Mouse (Mus musculus) liver, adult 2 months (tissue): ENCODE data around the gene Commd9. TPM values are rescaled to one million over a fixed set of nuclear protein-coding genes. Genes with fewer than 3 reads are reported as not detected.

Experiments used
- DNase-seq: peaks from one replicate; pipeline ENCODE4 v3.0.0-alpha.2; 2011; ENCODE audit warnings: low read depth, low spot score; ENCODE audit errors: extremely low read depth
- H3K27ac ChIP-seq: fragments of 200-500 bp; replicated peaks from 2 replicates; pipeline ENCODE4 v1.5.1; 2012; ENCODE audit warnings: low read depth, mild to moderate bottlenecking, control low read depth, inconsistent platforms, low read length; ENCODE audit not compliant: insufficient read depth
- H3K27me3 ChIP-seq: fragments of 200-500 bp; 2 replicates; pipeline ENCODE4 v1.6.1; 2012; ENCODE audit warnings: mild to moderate bottlenecking, moderate library complexity, low read length, inconsistent platforms; ENCODE audit not compliant: control insufficient read depth, insufficient read depth
- H3K36me3 ChIP-seq: fragments of 200-500 bp; 2 replicates; pipeline ENCODE4 v1.6.1; 2012; ENCODE audit warnings: low read length, inconsistent platforms; ENCODE audit not compliant: control insufficient read depth, insufficient read depth
- H3K4me1 ChIP-seq: fragments of 200-500 bp; 2 replicates; pipeline ENCODE4 v1.6.1; 2011; ENCODE audit warnings: low read length; ENCODE audit not compliant: control insufficient read depth, insufficient read depth
- H3K4me3 ChIP-seq: fragments of 200-500 bp; 2 replicates; pipeline ENCODE4 v1.5.1; 2011; ENCODE audit warnings: low read depth, mild to moderate bottlenecking, control low read depth, low read length, moderate library complexity; ENCODE audit not compliant: insufficient read depth
- H3K79me2 ChIP-seq: fragments of 200-500 bp; 2 replicates; pipeline ENCODE4 v1.6.1; 2012; ENCODE audit warnings: inconsistent platforms, mild to moderate bottlenecking, low read length, moderate library complexity; ENCODE audit not compliant: control insufficient read depth, insufficient read depth
- H3K9ac ChIP-seq: fragments of 200-500 bp; 2 replicates; pipeline ENCODE4 v1.6.1; 2012; ENCODE audit warnings: low read depth, mild to moderate bottlenecking, control low read depth, inconsistent platforms, low read length
- CTCF ChIP-seq: fragments of 200-500 bp; IDR thresholded peaks from 2 replicates; pipeline ENCODE4 v1.5.1; 2011; ENCODE audit warnings: low read depth, low read length, control low read depth
- POLR2A ChIP-seq: fragments of 200-500 bp; IDR thresholded peaks from 2 replicates; pipeline ENCODE4 v1.6.1; 2011; ENCODE audit warnings: low read length, control low read depth; ENCODE audit not compliant: insufficient read depth; ENCODE audit errors: extremely low read depth
- WGBS: fragments of 180-500 bp; shearing (Covaris S2); methylation state at CpG from one replicate; pipeline ENCODE4 v1.1.7; 2018; 5-methylcytosine and 5-hydroxymethylcytosine counted together
- polyA plus RNA-seq: library from polyadenylated mRNA; depleted of rRNA; stranded (reverse); fragments of >200 nt; gene quantifications from 2 replicates; pipeline ENCODE4 v1.2.3, GENCODE M21; 2012; rRNA removed
- total RNA-seq: library from RNA; depleted of rRNA; stranded (reverse); fragments of >200 nt; gene quantifications from 2 replicates; pipeline ENCODE4 v1.2.3, GENCODE M21; 2014; rRNA removed

The Commd9 gene
- total and polyA plus RNA-seq, 2 experiments: 26.6 to 44.1 TPM

GRCm38 (mm10) chr2:101932169-101932936, 46.3 kb downstream of the Commd9 start:
- WGBS: 91% methylated on average over 14 of the region's 14 CpGs
- no peak for TF ChIP-seq POLR2A
- Histone ChIP-seq H3K27ac (no peak overlapping the region), H3K36me3 (no peaks in the 10 kb centered on the region), H3K4me3 (no peak overlapping the region), H3K9ac (no peak overlapping the region), H3K4me1 (no peaks in the 10 kb centered on the region), H3K27me3 (no peaks in the 10 kb centered on the region), H3K79me2 (no peaks in the 10 kb centered on the region)
- DNase-seq: peak; percentile 21

- DNase-seq: no peak
- H3K4me3 ChIP-seq: no peak overlapping the region
- H3K27me3 ChIP-seq: no peaks in the 10 kb centered on the region
- H3K27ac ChIP-seq: no peak overlapping the region
- no peaks in the 10 kb centered on the region for H3K36me3 ChIP-seq
- no peak for TF ChIP-seq CTCF
- no peak for TF ChIP-seq POLR2A
- no peak overlapping the region for H3K9ac ChIP-seq
- WGBS: 67% methylated on average over 3 of the region's 3 CpGs
- H3K79me2 ChIP-seq: no peaks in the 10 kb centered on the region
- no peaks in the 10 kb centered on the region for H3K4me1 ChIP-seq
These were observed 47.3 kb downstream of the Commd9 start for GRCm38 (mm10) chr2:101933301-101933700.

GRCm38 (mm10) chr2:101935006-101935405, 49.0 kb downstream of the Commd9 start:
- no peak overlapping the region for H3K9ac ChIP-seq
- WGBS: 91% methylated on average over 1 of the region's 1 CpGs
- no peak overlapping the region for H3K4me3 ChIP-seq
- no peaks in the 10 kb centered on the region for H3K4me1 ChIP-seq
- H3K27ac ChIP-seq: no peak overlapping the region
- no peak for DNase-seq
- H3K36me3 ChIP-seq: no peaks in the 10 kb centered on the region
- H3K27me3 ChIP-seq: no peaks in the 10 kb centered on the region
- TF ChIP-seq POLR2A (no peak), CTCF (no peak)
- H3K79me2 ChIP-seq: no peaks in the 10 kb centered on the region

GRCm38 (mm10) chr2:101950716-101951520, 64.9 kb downstream of the Commd9 start:
- H3K9ac ChIP-seq: no peak overlapping the region
- no peaks in the 10 kb centered on the region for H3K79me2 ChIP-seq
- H3K27ac ChIP-seq: no peak overlapping the region
- no peak overlapping the region for H3K4me3 ChIP-seq
- peaks cover 2% of the 10 kb centered on the region; the same call in 1 of the 2 replicates for H3K36me3 ChIP-seq
- DNase-seq: peak; percentile 56
- TF ChIP-seq CTCF (no peak), POLR2A (no peak)
- H3K27me3 ChIP-seq: no peaks in the 10 kb centered on the region
- 28% methylated on average over 7 of the region's 7 CpGs for WGBS
- H3K4me1 ChIP-seq: no peaks in the 10 kb centered on the region

Other genes starting within 250 kb of the Commd9 start
- not detected in 2 replicates for gene Rag1, start 236.7 kb upstream of the Commd9 start, total RNA-seq
- not detected in 2 replicates for gene Rag1, start 236.7 kb upstream of the Commd9 start, polyA plus RNA-seq
- gene B230118H07Rik, start 236.7 kb upstream of the Commd9 start, total RNA-seq: 17.1 and 26.6 TPM in 2 replicates
- 1.6 and 2.5 TPM in 2 replicates for gene B230118H07Rik, start 236.7 kb upstream of the Commd9 start, polyA plus RNA-seq
- gene Traf6, start 207.8 kb upstream of the Commd9 start, total RNA-seq: 7.7 and 9.5 TPM in 2 replicates
- 5.4 and 6.0 TPM in 2 replicates for gene Traf6, start 207.8 kb upstream of the Commd9 start, polyA plus RNA-seq
- 1.4 and 2.0 TPM in 2 replicates for gene Prr5l, start 3.2 kb upstream of the Commd9 start, total RNA-seq
- 0.72 and 1.0 TPM in 2 replicates for gene Prr5l, start 3.2 kb upstream of the Commd9 start, polyA plus RNA-seq